Mouse (Mus musculus) retina, adult 2 months (tissue): ENCODE results near the gene H13.

Experiments
- DNase-seq: peaks from one replicate; pipeline ENCODE4 v3.0.0-alpha.2; 2012; ENCODE audit warnings: low read depth, low spot score

Gene H13

GRCm38 (mm10) chr2:152734501-152734900 lies 65.2 kb downstream of the H13 start:
- DNase-seq, result no peak

DNA sequence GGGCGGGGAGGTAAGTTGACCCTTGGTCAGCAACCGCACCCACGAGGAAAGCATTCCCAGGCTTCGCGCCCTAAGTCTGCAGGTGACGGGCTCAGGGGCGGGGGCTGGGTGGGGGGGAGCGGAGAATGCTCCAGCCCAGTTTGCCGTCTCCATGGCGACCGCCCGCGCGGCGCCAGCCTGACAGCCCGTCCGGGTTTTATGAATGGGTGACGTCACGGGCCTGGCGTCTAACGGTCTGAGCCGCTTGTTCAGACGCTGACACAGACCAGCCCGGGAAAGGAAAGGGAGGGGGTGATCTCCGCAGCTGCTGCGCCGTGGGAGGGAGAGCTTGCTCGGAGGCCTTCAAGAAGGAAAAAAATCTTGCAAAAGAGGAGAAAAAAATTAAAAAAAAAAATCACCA lies 65.7 kb downstream of the H13 start:
- DNase-seq, result peak; percentile 70

- no peak for DNase-seq
These were observed 66.9 kb downstream of the H13 start, which contains the start of gene Id1 for GRCm38 (mm10) chr2:152736090-152736601. TSS of gene Id1 (plus strand) at chr2:152736251.

GRCm38 (mm10) chr2:152736748-152737147 lies 67.5 kb downstream of the H13 start:
- DNase-seq, result no peak

GRCm38 (mm10) chr2:152737306-152738221 lies 68.3 kb downstream of the H13 start:
- DNase-seq, result no peak

DNA sequence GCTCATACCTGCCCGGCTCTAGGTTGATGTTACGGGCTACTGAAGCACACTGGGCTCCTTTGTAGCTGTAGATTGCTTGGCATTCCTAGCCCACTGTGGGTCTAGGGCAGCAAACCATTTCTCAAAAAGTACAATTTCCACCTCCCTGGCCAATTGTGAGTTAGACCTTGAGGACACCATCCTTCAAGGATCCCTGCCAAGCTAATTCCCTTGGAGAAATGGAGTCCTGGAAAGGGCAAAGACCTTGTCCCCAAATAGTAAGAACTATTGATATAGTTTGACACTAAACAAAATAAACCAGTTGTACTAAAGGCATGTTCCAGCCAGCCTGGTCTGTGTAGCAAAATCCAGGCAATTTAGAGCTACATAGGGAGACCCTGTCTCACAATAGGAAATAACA lies 69.1 kb downstream of the H13 start:
- no peak for DNase-seq

- DNase-seq, result no peak
These were observed 70.0 kb downstream of the H13 start for GRCm38 (mm10) chr2:152739031-152739841.

DNA sequence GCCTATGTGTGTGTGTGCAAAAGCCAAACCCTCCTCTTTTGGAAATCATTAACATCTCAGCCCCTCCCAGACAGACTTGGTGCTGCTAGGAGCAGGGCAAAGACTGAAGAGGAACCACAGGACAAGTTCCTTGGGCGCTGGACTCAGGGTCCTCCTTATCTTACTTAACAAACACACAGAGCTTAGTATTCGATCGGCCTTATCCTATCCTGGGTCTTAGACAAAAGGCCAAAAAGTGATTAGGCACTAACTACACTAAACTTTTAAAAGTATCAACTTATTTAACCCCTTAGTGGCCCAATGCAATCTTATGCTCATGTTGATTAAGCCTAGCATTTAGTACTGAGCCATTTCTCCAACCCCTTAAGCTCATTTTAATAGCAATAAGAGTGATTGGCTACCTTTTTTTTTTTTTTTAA lies 70.6 kb downstream of the H13 start:
- DNase-seq, result no peak

DNA sequence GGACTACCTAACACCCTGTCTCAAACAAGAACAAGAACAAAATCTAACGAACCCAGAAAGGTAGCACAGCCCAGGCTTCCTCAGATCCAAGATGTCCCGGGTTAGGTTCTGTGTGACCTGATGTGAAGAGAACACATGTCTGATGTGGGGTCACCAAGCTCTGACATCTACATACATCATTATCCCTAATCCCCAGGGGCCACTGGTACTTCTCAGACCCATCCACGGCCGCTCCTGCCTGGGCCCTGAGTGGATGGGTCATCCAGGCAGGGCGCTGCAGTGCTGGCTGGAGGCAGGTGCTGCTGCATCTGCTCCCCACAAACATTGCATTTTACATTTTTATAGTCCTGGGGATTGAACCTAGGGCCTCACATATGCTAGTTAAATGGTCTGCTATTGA lies 71.2 kb downstream of the H13 start:
- DNase-seq, result no peak

GRCm38 (mm10) chr2:152741153-152742041 lies 72.1 kb downstream of the H13 start:
- DNase-seq, result no peak

- DNase-seq, result no peak
These were observed 73.2 kb downstream of the H13 start for GRCm38 (mm10) chr2:152742435-152742834.

GRCm38 (mm10) chr2:152753944-152754711 lies 84.9 kb downstream of the H13 start, which contains the start of gene Cox4i2:
TSS of gene Cox4i2 (plus strand) at chr2:152754173.
- no peak for DNase-seq

GRCm38 (mm10) chr2:152756474-152757393 lies 87.5 kb downstream of the H13 start:
- DNase-seq, result no peak

DNA sequence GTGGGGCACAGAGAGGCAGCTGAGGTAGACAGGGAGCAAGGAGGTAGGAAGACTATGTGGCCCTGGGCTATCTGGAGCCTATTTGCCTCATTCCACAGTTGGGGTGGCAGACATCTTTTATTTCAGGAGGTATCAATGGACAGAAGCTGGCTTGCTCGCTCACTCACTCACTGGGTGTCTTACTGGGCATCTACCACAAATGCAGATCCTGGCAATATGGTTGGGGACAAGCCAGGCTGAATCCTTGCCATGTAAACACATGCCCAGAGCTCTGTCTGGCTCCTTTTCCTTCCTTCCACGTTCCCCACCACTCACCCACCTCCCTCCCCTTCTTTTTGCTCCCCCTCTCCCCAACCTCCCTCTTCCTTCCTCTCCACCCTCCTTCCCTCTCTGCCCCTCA lies 88.2 kb downstream of the H13 start:
- DNase-seq, result no peak
